Mouse (Mus musculus): ENCODE measurements at regions not wholly inside any gene's neighbourhood (a gene's known extent, or its start where the extent isn't known, plus 50 kb on each side); places are given as distances from the start of the nearest gene placed in this dataset.

DNA sequence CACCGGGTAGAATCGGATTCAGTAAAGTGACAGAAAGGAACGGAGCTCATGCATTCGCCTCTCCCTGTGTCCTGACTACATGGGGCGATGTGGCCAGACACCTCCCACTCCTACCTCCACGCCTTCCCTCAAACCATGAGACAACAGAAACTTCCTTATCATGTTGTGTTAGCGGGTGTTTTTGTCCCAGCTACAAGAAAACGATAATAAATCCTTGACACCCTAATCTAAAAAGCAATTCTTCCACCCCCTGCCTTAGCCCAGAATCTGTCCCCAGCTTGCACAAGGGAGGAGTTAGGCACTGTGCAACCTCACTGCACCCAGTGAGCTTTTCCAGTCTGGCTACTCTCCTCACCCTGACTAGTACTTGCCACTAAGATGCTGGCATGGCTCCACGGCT, 72.9 kb upstream of the Atl2 start:
- WGBS: 53% methylated on average over 9 of the region's 9 CpGs
- Histone ChIP-seq H3K4me3 (ENCODE audit: low read depth, low read length) (no peak overlapping the region), H3K4me1 (ENCODE audit: insufficient read depth, low read depth, low read length) (peaks cover 5% of the 10 kb centered on the region; the same call in 1 of the 2 replicates), H3K9me3 (ENCODE audit: low read length) (no peaks in the 10 kb centered on the region), H3K27ac (ENCODE audit: low read length) (no peak overlapping the region), H3K9ac (replicated peaks; ENCODE audit: low read depth) (no peak overlapping the region), H3K4me2 (replicated peaks; ENCODE audit: low read depth, low read length) (no peak overlapping the region), H3K27me3 (replicated peaks; ENCODE audit: insufficient read depth, low read length) (no peaks in the 10 kb centered on the region), H3K36me3 (ENCODE audit: insufficient read depth, low read length) (no peaks in the 10 kb centered on the region)
- no peak for TF ChIP-seq EP300 (IDR thresholded peaks at IDR 0.05)
- no peak for TF ChIP-seq CTCF (IDR thresholded peaks at IDR 0.05)
- DNase-seq (ENCODE audit: low spot score): no peak
- ATAC-seq: 0 out of 2 replicates have a peak, but pooled peaks have one; percentile 31

DNA sequence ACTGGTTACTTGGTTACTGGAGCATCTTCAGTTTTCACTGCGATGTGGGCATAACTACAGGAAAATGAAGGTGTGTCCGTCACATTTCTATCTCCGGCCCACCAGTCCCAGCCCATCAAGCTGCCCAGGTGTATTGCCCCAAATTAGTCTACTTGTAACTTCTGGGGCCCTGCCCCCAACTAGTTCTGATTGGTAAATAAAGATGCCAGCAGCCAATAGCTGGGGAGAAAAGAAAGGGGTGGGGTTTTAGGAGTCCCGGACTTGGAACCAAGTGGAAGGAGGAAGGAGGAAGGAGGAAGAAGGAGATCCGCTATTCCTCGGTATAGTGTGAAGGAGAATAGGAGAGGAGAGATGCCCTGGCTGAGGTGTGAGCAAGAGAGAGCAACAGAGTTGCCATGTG, 71.1 kb upstream of the Atl2 start:
- Histone ChIP-seq H3K4me1 (ENCODE audit: insufficient read depth, low read depth, low read length) (peaks cover 5% of the 10 kb centered on the region; the same call in 1 of the 2 replicates), H3K36me3 (ENCODE audit: insufficient read depth, low read length) (no peaks in the 10 kb centered on the region), H3K4me2 (replicated peaks; ENCODE audit: low read depth, low read length) (no peak overlapping the region), H3K27ac (ENCODE audit: low read length) (no peak overlapping the region), H3K9ac (replicated peaks; ENCODE audit: low read depth) (no peak overlapping the region), H3K27me3 (replicated peaks; ENCODE audit: insufficient read depth, low read length) (no peaks in the 10 kb centered on the region), H3K9me3 (ENCODE audit: low read length) (no peaks in the 10 kb centered on the region), H3K4me3 (ENCODE audit: low read depth, low read length) (no peak overlapping the region)
- DNase-seq (ENCODE audit: low spot score): no peak
- TF ChIP-seq CTCF (IDR thresholded peaks at IDR 0.05): no peak
- no peak for TF ChIP-seq EP300 (IDR thresholded peaks at IDR 0.05)
- no peak for ATAC-seq
- WGBS: 51% methylated on average over 6 of the region's 6 CpGs

DNA sequence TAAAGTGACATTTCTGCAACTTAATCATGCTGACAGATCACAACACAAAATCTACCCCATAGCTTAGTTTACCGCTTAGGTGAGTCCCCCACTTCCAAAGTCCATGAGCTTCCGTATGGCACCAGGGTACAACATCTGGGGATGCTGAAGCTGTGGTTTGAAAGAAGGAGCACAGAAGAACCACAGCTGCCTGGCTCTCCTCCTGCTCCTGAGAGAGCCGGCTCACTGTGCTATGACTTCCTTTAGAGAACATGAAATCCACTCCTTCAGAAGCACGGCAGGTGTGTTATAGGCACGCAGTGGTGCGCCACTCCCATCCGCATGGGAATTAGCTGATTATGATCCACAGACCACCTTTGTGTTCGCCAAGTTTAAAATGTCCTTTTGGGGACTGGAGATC, 69.7 kb upstream of the Atl2 start:
- no peak for ATAC-seq
- no peak for TF ChIP-seq EP300 (IDR thresholded peaks at IDR 0.05)
- TF ChIP-seq CTCF (IDR thresholded peaks at IDR 0.05): no peak
- no peaks in the 10 kb centered on the region for H3K9me3 ChIP-seq (ENCODE audit: low read length)
- no peaks in the 10 kb centered on the region for H3K27me3 ChIP-seq (replicated peaks; ENCODE audit: insufficient read depth, low read length)
- DNase-seq (ENCODE audit: low spot score): no peak
- peaks cover 5% of the 10 kb centered on the region; the same call in 1 of the 2 replicates for H3K4me1 ChIP-seq (ENCODE audit: insufficient read depth, low read depth, low read length)
- H3K4me2 ChIP-seq (replicated peaks; ENCODE audit: low read depth, low read length): no peak overlapping the region
- H3K4me3 ChIP-seq (ENCODE audit: low read depth, low read length): no peak overlapping the region
- H3K36me3 ChIP-seq (ENCODE audit: insufficient read depth, low read length): no peaks in the 10 kb centered on the region
- WGBS: 90% methylated on average over 8 of the region's 8 CpGs
- H3K27ac ChIP-seq (ENCODE audit: low read length): no peak overlapping the region
- no peak overlapping the region for H3K9ac ChIP-seq (replicated peaks; ENCODE audit: low read depth)

DNA sequence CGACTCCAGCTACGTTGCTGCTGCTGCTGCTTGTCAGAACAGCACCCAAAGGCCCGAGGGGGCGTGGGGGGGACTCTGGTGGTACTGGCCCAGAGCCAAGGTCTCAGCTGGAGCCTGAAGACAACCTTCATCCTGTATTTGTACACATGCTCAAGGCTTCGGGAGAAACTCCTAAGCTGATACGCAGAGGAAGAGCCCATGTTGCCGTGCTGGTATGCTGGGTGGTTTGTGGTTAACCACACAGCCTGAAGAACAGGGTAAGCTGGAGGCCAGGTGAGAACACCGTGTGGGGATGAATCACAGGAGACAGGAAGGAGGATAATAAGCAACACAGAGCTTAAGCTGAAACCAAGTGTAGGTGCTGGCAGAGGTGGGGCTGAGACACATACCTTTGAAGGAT, 68.9 kb upstream of the Atl2 start:
- no peak overlapping the region for H3K4me3 ChIP-seq (ENCODE audit: low read depth, low read length)
- H3K4me2 ChIP-seq (replicated peaks; ENCODE audit: low read depth, low read length): no peak overlapping the region
- 56% methylated on average over 8 of the region's 8 CpGs for WGBS
- DNase-seq (ENCODE audit: low spot score) (no peak), ATAC-seq (no peak)
- TF ChIP-seq EP300 (IDR thresholded peaks at IDR 0.05): no peak
- no peak for TF ChIP-seq CTCF (IDR thresholded peaks at IDR 0.05)
- peaks cover 5% of the 10 kb centered on the region; the same call in 1 of the 2 replicates for H3K4me1 ChIP-seq (ENCODE audit: insufficient read depth, low read depth, low read length)
- H3K27me3 ChIP-seq (replicated peaks; ENCODE audit: insufficient read depth, low read length): no peaks in the 10 kb centered on the region
- no peak overlapping the region for H3K9ac ChIP-seq (replicated peaks; ENCODE audit: low read depth)
- no peaks in the 10 kb centered on the region for H3K9me3 ChIP-seq (ENCODE audit: low read length)
- H3K27ac ChIP-seq (ENCODE audit: low read length): no peak overlapping the region
- no peaks in the 10 kb centered on the region for H3K36me3 ChIP-seq (ENCODE audit: insufficient read depth, low read length)

DNA sequence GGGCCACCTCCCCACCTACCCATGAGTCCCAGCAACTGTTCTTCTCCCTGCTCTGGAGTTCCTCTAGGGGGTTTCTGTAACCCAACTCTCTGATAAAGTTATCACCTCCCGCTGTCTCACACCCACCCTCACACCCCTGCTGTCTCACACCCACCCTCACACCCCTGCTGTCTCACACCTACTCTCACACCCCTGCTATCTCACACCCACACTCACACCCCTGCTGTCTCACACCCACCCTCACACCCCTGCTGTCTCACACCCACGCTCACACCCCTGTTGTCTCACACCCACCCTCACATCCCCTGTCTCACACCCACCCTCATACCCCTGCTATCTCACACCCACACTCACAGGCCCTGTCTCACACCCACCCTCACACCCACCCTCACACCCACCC, 67.4 kb upstream of the Atl2 start:
- Histone ChIP-seq H3K27me3 (replicated peaks; ENCODE audit: insufficient read depth, low read length) (no peaks in the 10 kb centered on the region), H3K4me1 (ENCODE audit: insufficient read depth, low read depth, low read length) (no peaks in the 10 kb centered on the region), H3K36me3 (ENCODE audit: insufficient read depth, low read length) (no peaks in the 10 kb centered on the region), H3K9ac (replicated peaks; ENCODE audit: low read depth) (no peak overlapping the region), H3K27ac (ENCODE audit: low read length) (no peak overlapping the region), H3K4me3 (ENCODE audit: low read depth, low read length) (no peak overlapping the region), H3K4me2 (replicated peaks; ENCODE audit: low read depth, low read length) (no peak overlapping the region), H3K9me3 (ENCODE audit: low read length) (no peaks in the 10 kb centered on the region)
- TF ChIP-seq EP300 (IDR thresholded peaks at IDR 0.05) (no peak), CTCF (IDR thresholded peaks at IDR 0.05) (no peak)
- no peak for DNase-seq (ENCODE audit: low spot score)
- WGBS: 83% methylated on average over 2 of the region's 2 CpGs
- ATAC-seq: no peak

DNA sequence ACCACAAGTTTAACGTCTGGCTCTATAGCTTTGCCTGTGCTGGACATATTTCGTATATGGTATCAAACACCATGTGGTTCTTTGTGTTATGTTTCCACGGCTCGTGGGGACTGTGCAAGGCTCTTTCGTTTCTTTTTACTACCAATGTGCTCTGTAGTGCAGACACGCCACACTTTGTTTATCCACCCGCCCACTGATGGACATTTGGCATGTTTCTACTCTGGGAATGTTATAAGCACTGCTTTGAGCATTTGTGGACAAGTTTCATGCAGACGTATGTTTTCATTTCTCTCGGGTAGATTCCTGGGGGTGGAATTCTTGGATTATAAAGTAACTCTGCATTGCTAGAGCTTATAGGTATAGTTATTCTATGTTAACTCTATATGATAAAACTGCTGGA, 65.5 kb upstream of the Atl2 start:
- 36% methylated on average over 9 of the region's 9 CpGs for whole genome bisulfite sequencing
- H3K27ac ChIP-seq (ENCODE audit: low read length): no peak overlapping the region
- DNase-seq (ENCODE audit: low spot score): no peak

DNA sequence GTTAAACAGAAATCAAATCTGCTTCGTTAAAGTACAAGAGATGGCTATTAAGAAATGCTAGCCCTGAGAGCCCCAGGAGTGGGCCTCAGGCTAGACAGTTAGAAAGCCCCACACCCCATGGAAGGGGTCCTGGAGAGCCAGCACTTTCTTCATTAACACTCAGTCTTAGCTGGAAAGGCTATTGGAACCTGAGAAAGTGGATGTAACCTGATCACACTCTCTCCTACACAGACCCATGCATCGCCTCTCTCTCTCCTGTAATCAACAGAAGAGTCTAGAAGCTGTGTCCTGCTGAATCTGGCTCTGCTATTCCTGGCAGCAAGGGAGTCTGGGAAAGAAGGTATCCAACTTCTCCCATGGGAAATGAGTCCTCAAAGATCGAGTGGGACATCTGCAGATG, 64.8 kb upstream of the Atl2 start:
- Histone ChIP-seq H3K9ac (replicated peaks; ENCODE audit: low read depth) (no peak overlapping the region), H3K4me2 (replicated peaks; ENCODE audit: low read depth, low read length) (no peak overlapping the region), H3K9me3 (ENCODE audit: low read length) (no peaks in the 10 kb centered on the region), H3K4me1 (ENCODE audit: insufficient read depth, low read depth, low read length) (no peaks in the 10 kb centered on the region), H3K36me3 (ENCODE audit: insufficient read depth, low read length) (no peaks in the 10 kb centered on the region), H3K27ac (ENCODE audit: low read length) (no peak overlapping the region), H3K4me3 (ENCODE audit: low read depth, low read length) (no peak overlapping the region), H3K27me3 (replicated peaks; ENCODE audit: insufficient read depth, low read length) (no peaks in the 10 kb centered on the region)
- ATAC-seq (no peak), DNase-seq (ENCODE audit: low spot score) (no peak)
- 33% methylated on average over 3 of the region's 3 CpGs for WGBS
- no peak for TF ChIP-seq CTCF (IDR thresholded peaks at IDR 0.05)
- no peak for TF ChIP-seq EP300 (IDR thresholded peaks at IDR 0.05)

More for the DNA sequence above, 65.5 kb upstream of the Atl2 start:
- H3K9ac ChIP-seq (replicated peaks; ENCODE audit: low read depth): no peak overlapping the region
- TF ChIP-seq EP300 (IDR thresholded peaks at IDR 0.05) (no peak), CTCF (IDR thresholded peaks at IDR 0.05) (no peak)
- no peaks in the 10 kb centered on the region for H3K9me3 ChIP-seq (ENCODE audit: low read length)
- no peaks in the 10 kb centered on the region for H3K27me3 ChIP-seq (replicated peaks; ENCODE audit: insufficient read depth, low read length)
- no peak overlapping the region for H3K4me2 ChIP-seq (replicated peaks; ENCODE audit: low read depth, low read length)
- no peaks in the 10 kb centered on the region for H3K4me1 ChIP-seq (ENCODE audit: insufficient read depth, low read depth, low read length)
- H3K4me3 ChIP-seq (ENCODE audit: low read depth, low read length): no peak overlapping the region
- ATAC-seq: no peak
- no peaks in the 10 kb centered on the region for H3K36me3 ChIP-seq (ENCODE audit: insufficient read depth, low read length)

Data from lung, postnatal 0 days (tissue).